Mouse (Mus musculus): Measurements from ENCODE around the gene Srebf2. TPM values are rescaled to one million over a fixed set of nuclear protein-coding genes. Genes with fewer than 3 reads are reported as not detected.
"Not testable (repeated sequence)": the region's sequence is repeated elsewhere in the genome, so short reads cannot be mapped to it uniquely, and the experiment has no call there.

The Srebf2 gene
- polyA plus RNA-seq, 1 experiment from 2014 or later: 53.2 TPM

DNA sequence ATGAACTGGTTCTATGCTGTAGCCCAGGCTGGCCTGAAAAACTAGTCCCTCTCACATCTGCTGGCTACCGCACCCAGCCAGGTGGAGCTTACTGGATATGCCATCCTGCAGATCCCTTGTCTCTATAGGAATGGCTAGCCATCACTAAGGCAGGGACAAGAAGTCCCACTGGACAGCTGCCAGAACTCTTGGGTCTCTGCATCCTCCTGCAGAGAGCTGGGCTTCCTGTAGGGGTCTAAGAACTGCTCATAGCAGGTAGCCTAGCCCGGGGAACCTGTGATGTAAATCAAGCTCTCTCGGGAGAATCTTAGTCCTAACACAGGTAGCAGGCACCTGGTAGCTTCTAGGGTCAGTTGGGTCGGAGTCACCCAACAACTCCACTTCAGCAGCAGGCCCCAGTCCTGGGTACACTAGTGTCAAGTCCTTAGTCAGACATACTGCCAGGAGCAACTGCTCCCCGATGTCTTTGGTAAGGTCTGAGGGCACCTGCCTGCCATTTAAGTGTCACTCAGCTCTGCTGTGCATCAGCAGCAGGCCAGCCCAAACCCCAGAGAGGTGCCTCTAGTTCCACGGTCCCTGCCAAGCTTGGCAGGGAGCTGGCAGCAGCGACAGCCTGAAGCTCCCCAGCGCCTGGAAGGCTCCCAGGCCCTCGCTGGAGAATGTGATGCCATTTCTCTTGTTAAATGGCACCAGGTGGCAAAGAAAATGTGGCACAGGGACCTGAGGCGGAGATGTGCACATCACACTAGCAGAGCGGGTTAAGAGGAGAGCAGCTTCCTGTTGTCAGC is 84.8 kb downstream of the Srebf2 start:
- no peak overlapping the region for H3K4me3 ChIP-seq (ENCODE audit: low read depth, low read length)
- H3K9me3 ChIP-seq (replicated peaks; ENCODE audit: control insufficient read depth, low read length): no peaks in the 10 kb centered on the region
- no peak overlapping the region for H3K9ac ChIP-seq (ENCODE audit: low read depth, low read length)
- H3K4me2 ChIP-seq (ENCODE audit: low read depth, low read length): no peak overlapping the region
- ATAC-seq (ENCODE audit: low read depth): no peak
- peaks cover 32% of the 10 kb centered on the region for H3K4me1 ChIP-seq (ENCODE audit: control insufficient read depth, low read depth, low read length)
- WGBS (ENCODE audit: insufficient replicate concordance): 70% methylated on average over 11 of the region's 11 CpGs
- no peaks in the 10 kb centered on the region for H3K36me3 ChIP-seq (ENCODE audit: control insufficient read depth, insufficient read depth)
- no peaks in the 10 kb centered on the region for H3K27me3 ChIP-seq (ENCODE audit: control insufficient read depth, insufficient read depth, low read depth, low read length)
- no peak overlapping the region; the same call in 1 of the 2 replicates for H3K27ac ChIP-seq (ENCODE audit: low read length)

DNA sequence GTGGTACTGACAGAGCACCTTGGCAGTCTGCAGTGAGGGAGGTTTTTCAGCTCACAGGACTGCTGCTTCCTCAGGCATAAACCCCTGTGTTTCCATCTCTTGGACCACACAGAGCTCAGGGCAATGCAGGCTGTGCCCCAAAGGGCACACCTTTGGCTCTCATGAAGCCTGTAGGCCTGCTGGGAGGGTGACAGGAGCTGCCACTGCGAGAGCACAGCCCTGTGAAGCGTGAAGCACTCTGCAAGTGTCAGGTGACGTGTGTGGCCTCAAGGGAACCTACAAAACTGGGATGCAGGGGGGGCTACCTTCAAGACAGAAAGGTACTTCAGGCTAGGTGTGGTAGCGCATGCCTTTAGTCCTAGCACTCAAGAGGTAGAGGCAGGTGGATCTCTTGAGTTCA is 85.7 kb downstream of the Srebf2 start:
- Histone ChIP-seq H3K9me3 (replicated peaks; ENCODE audit: control insufficient read depth, low read length) (no peaks in the 10 kb centered on the region), H3K27me3 (ENCODE audit: control insufficient read depth, insufficient read depth, low read depth, low read length) (no peaks in the 10 kb centered on the region), H3K4me3 (ENCODE audit: low read depth, low read length) (no peak overlapping the region), H3K9ac (ENCODE audit: low read depth, low read length) (no peak overlapping the region), H3K4me1 (ENCODE audit: control insufficient read depth, low read depth, low read length) (peaks cover 32% of the 10 kb centered on the region), H3K27ac (ENCODE audit: low read length) (no peak overlapping the region), H3K4me2 (ENCODE audit: low read depth, low read length) (no peak overlapping the region), H3K36me3 (ENCODE audit: control insufficient read depth, insufficient read depth) (no peaks in the 10 kb centered on the region)
- no peak for ATAC-seq (ENCODE audit: low read depth)
- WGBS (ENCODE audit: insufficient replicate concordance): 75% methylated on average over 4 of the region's 4 CpGs

DNA sequence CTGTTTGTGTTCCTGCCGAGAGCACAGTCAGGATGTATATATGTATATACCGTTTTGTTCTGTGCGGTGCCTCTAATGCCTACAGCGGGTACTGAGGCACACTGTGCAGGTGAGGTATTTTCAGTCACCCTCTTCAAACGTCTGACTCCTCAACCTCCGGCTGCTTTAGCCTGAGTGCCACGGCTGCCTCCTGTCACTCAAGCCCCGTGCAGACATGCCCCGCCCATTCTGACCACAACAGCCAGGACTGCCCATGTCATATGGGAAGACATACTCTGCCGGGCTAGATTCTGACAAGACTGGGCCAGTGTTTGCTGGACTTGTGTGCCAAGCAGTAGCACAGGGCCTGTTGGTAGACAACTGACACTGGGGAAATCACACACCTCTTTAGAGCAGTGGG is 88.7 kb downstream of the Srebf2 start:
- WGBS (ENCODE audit: insufficient replicate concordance): 33% methylated on average over 10 of the region's 10 CpGs

DNA sequence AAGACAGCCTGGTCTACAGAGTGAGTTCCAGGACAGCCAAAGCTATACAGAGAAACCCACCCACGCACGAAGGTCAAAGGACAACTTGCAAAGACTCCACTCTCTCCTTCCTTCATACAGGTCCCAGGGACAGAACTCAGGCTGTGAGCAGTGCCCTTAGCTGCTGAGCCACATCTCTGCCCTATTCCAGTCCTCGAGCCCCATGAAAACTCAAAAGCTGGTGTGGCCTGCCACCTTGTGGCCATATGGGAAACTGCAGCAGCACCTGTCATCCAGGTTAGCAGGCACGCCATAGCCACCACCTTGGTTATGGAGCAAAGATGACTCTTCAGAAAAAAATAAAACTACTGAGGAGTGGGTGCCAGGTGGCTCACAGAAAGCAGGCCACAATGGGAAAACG is 89.6 kb downstream of the Srebf2 start:
- Histone ChIP-seq H3K36me3 (ENCODE audit: control insufficient read depth, insufficient read depth) (peaks cover 3% of the 10 kb centered on the region), H3K9ac (ENCODE audit: low read depth, low read length) (no peak overlapping the region), H3K4me2 (ENCODE audit: low read depth, low read length) (no peak overlapping the region), H3K4me3 (ENCODE audit: low read depth, low read length) (no peak overlapping the region), H3K4me1 (ENCODE audit: control insufficient read depth, low read depth, low read length) (peaks cover 7% of the 10 kb centered on the region), H3K9me3 (replicated peaks; ENCODE audit: control insufficient read depth, low read length) (no peaks in the 10 kb centered on the region), H3K27ac (ENCODE audit: low read length) (no peak overlapping the region), H3K27me3 (ENCODE audit: control insufficient read depth, insufficient read depth, low read depth, low read length) (no peaks in the 10 kb centered on the region)
- ATAC-seq (ENCODE audit: low read depth): peak; percentile 62
- WGBS (ENCODE audit: insufficient replicate concordance): 16% methylated on average over 5 of the region's 5 CpGs

More for the DNA sequence above, 88.7 kb downstream of the Srebf2 start:
- ATAC-seq (ENCODE audit: low read depth): no peak
- H3K27me3 ChIP-seq (ENCODE audit: control insufficient read depth, insufficient read depth, low read depth, low read length): no peaks in the 10 kb centered on the region
- H3K9ac ChIP-seq (ENCODE audit: low read depth, low read length): no peak overlapping the region
- no peak overlapping the region for H3K4me2 ChIP-seq (ENCODE audit: low read depth, low read length)
- H3K4me3 ChIP-seq (ENCODE audit: low read depth, low read length): no peak overlapping the region
- no peaks in the 10 kb centered on the region for H3K9me3 ChIP-seq (replicated peaks; ENCODE audit: control insufficient read depth, low read length)
- peaks cover 3% of the 10 kb centered on the region for H3K36me3 ChIP-seq (ENCODE audit: control insufficient read depth, insufficient read depth)
- H3K4me1 ChIP-seq (ENCODE audit: control insufficient read depth, low read depth, low read length): peaks cover 11% of the 10 kb centered on the region
- no peak overlapping the region for H3K27ac ChIP-seq (ENCODE audit: low read length)

DNA sequence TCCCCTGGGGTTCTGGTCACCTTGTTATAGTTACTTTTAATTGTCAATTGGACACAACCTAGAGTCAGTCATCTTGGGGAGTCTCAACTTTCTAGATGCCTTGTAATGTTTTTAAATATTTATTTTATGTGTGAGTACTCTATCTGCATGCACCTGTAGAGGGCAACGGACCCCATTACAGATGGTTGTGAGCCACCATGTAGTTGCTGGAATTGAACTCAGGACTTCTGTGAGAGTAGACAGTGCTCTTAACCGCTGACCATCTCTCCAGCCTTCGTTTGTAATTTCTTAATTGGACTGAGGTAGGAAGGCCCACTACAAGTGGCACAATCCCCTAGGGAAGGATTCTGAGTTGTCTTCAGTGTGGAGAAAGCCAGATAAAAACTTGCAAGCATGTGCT is 96.3 kb downstream of the Srebf2 start:
- H3K27ac ChIP-seq (ENCODE audit: low read length): no peak overlapping the region
- no peaks in the 10 kb centered on the region for H3K9me3 ChIP-seq (replicated peaks; ENCODE audit: control insufficient read depth, low read length)
- H3K9ac ChIP-seq (ENCODE audit: low read depth, low read length): peak overlapping the region; percentile 84
- H3K4me1 ChIP-seq (ENCODE audit: control insufficient read depth, low read depth, low read length): peaks cover 11% of the 10 kb centered on the region
- 67% methylated on average over 3 of the region's 3 CpGs for WGBS (ENCODE audit: insufficient replicate concordance)
- H3K36me3 ChIP-seq (ENCODE audit: control insufficient read depth, insufficient read depth): peaks cover 1% of the 10 kb centered on the region
- no peak for ATAC-seq (ENCODE audit: low read depth)
- H3K27me3 ChIP-seq (ENCODE audit: control insufficient read depth, insufficient read depth, low read depth, low read length): no peaks in the 10 kb centered on the region
- peak overlapping the region; percentile 78 for H3K4me3 ChIP-seq (ENCODE audit: low read depth, low read length)
- peak overlapping the region; percentile 96 for H3K4me2 ChIP-seq (ENCODE audit: low read depth, low read length)

DNA sequence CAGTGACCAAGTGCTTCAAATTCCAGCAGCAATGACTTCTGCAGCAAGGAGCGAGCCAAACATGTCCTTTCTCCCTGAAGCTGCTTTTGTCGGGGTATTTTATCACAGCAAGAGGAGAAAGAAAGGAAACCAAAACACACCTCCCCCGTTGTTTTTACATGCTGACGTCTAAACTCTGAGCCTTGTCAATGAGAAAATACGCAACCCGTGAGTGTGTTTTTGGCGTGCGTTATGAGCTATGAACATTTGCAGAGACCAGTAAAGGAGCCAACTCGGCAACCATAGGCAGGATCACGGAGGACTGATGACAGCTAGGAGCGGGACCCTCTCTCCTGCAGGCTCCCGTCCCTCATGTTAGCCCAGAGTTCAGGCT is 96.7 kb downstream of the Srebf2 start:
- peak overlapping the region; percentile 96 for H3K4me2 ChIP-seq (ENCODE audit: low read depth, low read length)
- no peaks in the 10 kb centered on the region for H3K36me3 ChIP-seq (ENCODE audit: control insufficient read depth, insufficient read depth)
- peak overlapping the region; percentile 86 for H3K27ac ChIP-seq (ENCODE audit: low read length)
- H3K9ac ChIP-seq (ENCODE audit: low read depth, low read length): peak overlapping the region; percentile 84
- peaks cover 11% of the 10 kb centered on the region for H3K4me1 ChIP-seq (ENCODE audit: control insufficient read depth, low read depth, low read length)
- peak overlapping the region; percentile 78 for H3K4me3 ChIP-seq (ENCODE audit: low read depth, low read length)
- H3K9me3 ChIP-seq (replicated peaks; ENCODE audit: control insufficient read depth, low read length): no peaks in the 10 kb centered on the region
- H3K27me3 ChIP-seq (ENCODE audit: control insufficient read depth, insufficient read depth, low read depth, low read length): no peaks in the 10 kb centered on the region
- 4% methylated on average over 12 of the region's 12 CpGs for WGBS (ENCODE audit: insufficient replicate concordance)
- ATAC-seq (ENCODE audit: low read depth): no peak

DNA sequence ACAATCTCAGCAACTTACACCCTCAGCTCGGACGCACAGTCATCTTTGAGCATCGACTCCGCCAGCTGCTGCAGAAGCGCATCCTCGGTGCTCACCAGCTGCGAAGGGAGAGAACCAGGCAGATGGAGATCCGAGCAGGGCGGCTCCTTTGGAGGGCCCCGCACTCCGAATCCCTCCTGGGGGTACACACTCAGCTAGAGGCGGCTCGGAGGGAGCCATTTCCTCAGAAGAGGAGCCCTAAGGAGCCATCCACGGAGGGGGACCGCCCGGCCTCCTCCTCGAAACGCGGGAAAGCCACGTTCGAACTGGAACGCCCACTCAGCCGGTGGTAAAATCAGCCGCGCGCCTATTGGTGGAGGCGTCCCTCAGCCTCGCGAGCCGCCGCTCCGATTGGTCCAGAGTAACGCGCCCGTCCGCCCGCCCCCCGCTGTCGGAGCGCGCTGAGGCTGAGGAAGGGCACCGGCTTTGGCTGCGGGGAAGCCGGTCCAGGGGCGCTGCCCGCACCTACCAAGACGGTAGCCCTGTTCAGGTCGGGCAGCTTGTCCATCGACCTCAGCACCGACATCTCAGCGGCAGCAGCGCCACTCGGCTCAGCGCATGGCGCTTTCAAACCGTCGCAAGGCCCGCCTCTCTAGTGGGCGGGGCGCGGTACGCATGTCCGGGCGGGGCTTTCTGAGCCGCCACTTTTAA is 97.3 kb downstream of the Srebf2 start, which contains the start of gene Cenpm:
Cenpm (minus strand) TSS at position 634 of the 690 bp plus-strand sequence.
- H3K9ac ChIP-seq (ENCODE audit: low read depth, low read length): peak within 1 kb of the TSS; percentile 84
- no peaks in the 10 kb centered on the region for H3K9me3 ChIP-seq (replicated peaks; ENCODE audit: control insufficient read depth, low read length)
- H3K4me3 ChIP-seq (ENCODE audit: low read depth, low read length): peak within 1 kb of the TSS; percentile 78
- peak within 1 kb of the TSS; percentile 86 for H3K27ac ChIP-seq (ENCODE audit: low read length)
- H3K4me2 ChIP-seq (ENCODE audit: low read depth, low read length): peak within 1 kb of the TSS; percentile 96
- no peaks in the 10 kb centered on the region for H3K36me3 ChIP-seq (ENCODE audit: control insufficient read depth, insufficient read depth)
- peak; percentile 98 for ATAC-seq (ENCODE audit: low read depth)
- H3K27me3 ChIP-seq (ENCODE audit: control insufficient read depth, insufficient read depth, low read depth, low read length): no peaks in the 10 kb centered on the region
- H3K4me1 ChIP-seq (ENCODE audit: control insufficient read depth, low read depth, low read length): peaks cover 11% of the 10 kb centered on the region
- WGBS (ENCODE audit: insufficient replicate concordance): under 1% methylated on average over 65 of the region's 65 CpGs

DNA sequence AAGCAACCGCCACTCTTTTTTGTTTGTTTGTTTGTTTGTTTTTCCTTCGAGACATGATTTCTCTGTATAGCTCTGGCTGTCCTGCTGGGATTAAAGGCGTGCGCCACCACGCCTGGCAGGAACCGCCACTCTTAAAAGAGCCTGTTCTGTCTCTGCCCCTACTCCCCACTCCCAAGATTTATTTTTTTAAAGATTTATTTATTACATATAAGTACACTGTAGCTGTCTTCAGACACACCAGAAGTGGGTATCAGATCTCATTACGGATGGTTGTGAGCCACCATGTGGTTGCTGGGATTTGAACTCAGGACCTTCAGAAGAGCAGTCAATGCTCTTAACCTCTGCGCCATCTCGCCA is 97.8 kb downstream of the Srebf2 start:
- WGBS (ENCODE audit: insufficient replicate concordance): 21% methylated on average over 9 of the region's 9 CpGs

GRCm38 (mm10) chr15:82247131-82247776 is 100.3 kb downstream of the Srebf2 start:
- no peak for ATAC-seq (ENCODE audit: low read depth)
- no peaks in the 10 kb centered on the region for H3K36me3 ChIP-seq (ENCODE audit: control insufficient read depth, insufficient read depth)

More for the DNA sequence above, 97.8 kb downstream of the Srebf2 start:
- H3K4me3 ChIP-seq (ENCODE audit: low read depth, low read length): peak overlapping the region; percentile 78
- H3K9me3 ChIP-seq (replicated peaks; ENCODE audit: control insufficient read depth, low read length); ATAC-seq (ENCODE audit: low read depth); H3K27me3 ChIP-seq (ENCODE audit: control insufficient read depth, insufficient read depth, low read depth, low read length); H3K36me3 ChIP-seq (ENCODE audit: control insufficient read depth, insufficient read depth): not testable (repeated sequence)
- H3K9ac ChIP-seq (ENCODE audit: low read depth, low read length): peak overlapping the region; percentile 84
- H3K27ac ChIP-seq (ENCODE audit: low read length): peak overlapping the region; percentile 86
- H3K4me2 ChIP-seq (ENCODE audit: low read depth, low read length): peak overlapping the region; percentile 96
- peaks cover 11% of the 10 kb centered on the region for H3K4me1 ChIP-seq (ENCODE audit: control insufficient read depth, low read depth, low read length)

More at GRCm38 (mm10) chr15:82247131-82247776, 100.3 kb downstream of the Srebf2 start:
- H3K9me3 ChIP-seq (replicated peaks; ENCODE audit: control insufficient read depth, low read length): no peaks in the 10 kb centered on the region
- no peak overlapping the region for H3K4me2 ChIP-seq (ENCODE audit: low read depth, low read length)
- no peak overlapping the region for H3K27ac ChIP-seq (ENCODE audit: low read length)
- no peak overlapping the region for H3K4me3 ChIP-seq (ENCODE audit: low read depth, low read length)
- no peaks in the 10 kb centered on the region for H3K27me3 ChIP-seq (ENCODE audit: control insufficient read depth, insufficient read depth, low read depth, low read length)
- H3K9ac ChIP-seq (ENCODE audit: low read depth, low read length): no peak overlapping the region
- 51% methylated on average over 3 of the region's 3 CpGs for WGBS (ENCODE audit: insufficient replicate concordance)
- peaks cover 11% of the 10 kb centered on the region for H3K4me1 ChIP-seq (ENCODE audit: control insufficient read depth, low read depth, low read length)

Data from liver, embryonic 16.5 days (tissue).